Mouse (Mus musculus): ENCODE results near the gene Cdyl. TPM values are rescaled to one million over a fixed set of nuclear protein-coding genes. Genes with fewer than 3 reads are reported as not detected.

The Cdyl gene
- polyA plus RNA-seq, 1 experiment from 2014 or later = 8.2 TPM

GRCm38 (mm10) chr13:35771968-35772382 lies 112.3 kb downstream of the Cdyl start:
- 70% methylated on average over 9 of the region's 9 CpGs for WGBS
- 0 out of 2 replicates have a peak, but pooled peaks have one; percentile 15 for ATAC-seq (ENCODE audit: low FRiP score, low TSS enrichment)

GRCm38 (mm10) chr13:35773763-35774162 lies 114.1 kb downstream of the Cdyl start:
- no peak overlapping the region for H3K4me2 ChIP-seq (replicated peaks; ENCODE audit: low read depth, low read length)
- no peaks in the 10 kb centered on the region for H3K9me3 ChIP-seq (ENCODE audit: low read length)
- peaks cover 9% of the 10 kb centered on the region; the same call in 1 of the 2 replicates for H3K4me1 ChIP-seq (ENCODE audit: insufficient read depth, low read length)
- no peak overlapping the region for H3K27ac ChIP-seq (ENCODE audit: low read length)
- H3K27me3 ChIP-seq (ENCODE audit: insufficient read depth, low read length) = no peaks in the 10 kb centered on the region
- WGBS = 54% methylated on average over 7 of the region's 7 CpGs
- no peaks in the 10 kb centered on the region for H3K36me3 ChIP-seq (ENCODE audit: insufficient read depth, low read length)
- H3K4me3 ChIP-seq (ENCODE audit: low read length) = no peak overlapping the region
- ATAC-seq (ENCODE audit: low FRiP score, low TSS enrichment) = peak; percentile 52; the same call in 1 of the 2 replicates
- no peak overlapping the region for H3K9ac ChIP-seq (replicated peaks; ENCODE audit: low read length)

More at GRCm38 (mm10) chr13:35771968-35772382, 112.3 kb downstream of the Cdyl start:
- Histone ChIP-seq H3K36me3 (ENCODE audit: insufficient read depth, low read length) (no peaks in the 10 kb centered on the region; the same call in 1 of the 2 replicates), H3K4me2 (replicated peaks; ENCODE audit: low read depth, low read length) (no peak overlapping the region), H3K9me3 (ENCODE audit: low read length) (no peaks in the 10 kb centered on the region), H3K27me3 (ENCODE audit: insufficient read depth, low read length) (no peaks in the 10 kb centered on the region), H3K9ac (replicated peaks; ENCODE audit: low read length) (no peak overlapping the region), H3K27ac (ENCODE audit: low read length) (no peak overlapping the region), H3K4me1 (ENCODE audit: insufficient read depth, low read length) (0 out of 2 replicates have a peak, but pooled peaks cover 4% of the 10 kb centered on the region), H3K4me3 (ENCODE audit: low read length) (no peak overlapping the region)

DNA sequence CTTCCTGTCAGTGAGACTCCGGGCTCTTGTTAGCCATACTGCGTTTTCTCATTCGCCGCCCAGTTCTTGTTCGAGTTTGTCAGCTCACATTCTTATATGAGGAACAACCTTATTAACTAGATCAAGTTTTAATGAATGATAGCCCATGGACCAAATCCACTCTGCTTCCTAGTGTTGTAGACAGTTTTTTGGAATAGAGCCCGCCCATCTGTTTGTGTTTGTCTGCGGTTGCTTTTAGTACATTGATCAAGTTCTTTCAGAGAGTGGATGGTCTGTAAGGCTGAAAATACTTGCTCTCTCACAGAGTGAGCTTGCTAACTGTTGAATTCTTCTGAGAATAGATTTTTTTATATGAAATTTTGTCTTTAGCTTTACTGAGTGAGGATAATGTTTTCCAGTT lies 116.5 kb downstream of the Cdyl start:
- H3K9ac ChIP-seq (replicated peaks; ENCODE audit: low read length) = no peak overlapping the region
- 78% methylated on average over 7 of the region's 7 CpGs for WGBS

GRCm38 (mm10) chr13:35780714-35781113 lies 121.1 kb downstream of the Cdyl start:
- Histone ChIP-seq H3K4me2 (replicated peaks; ENCODE audit: low read depth, low read length) (no peak overlapping the region), H3K4me3 (ENCODE audit: low read length) (no peak overlapping the region), H3K9me3 (ENCODE audit: low read length) (no peaks in the 10 kb centered on the region), H3K27me3 (ENCODE audit: insufficient read depth, low read length) (no peaks in the 10 kb centered on the region), H3K4me1 (ENCODE audit: insufficient read depth, low read length) (peaks cover 26% of the 10 kb centered on the region), H3K9ac (replicated peaks; ENCODE audit: low read length) (no peak overlapping the region), H3K36me3 (ENCODE audit: insufficient read depth, low read length) (no peaks in the 10 kb centered on the region), H3K27ac (ENCODE audit: low read length) (no peak overlapping the region)
- 61% methylated on average over 3 of the region's 3 CpGs for WGBS
- ATAC-seq (ENCODE audit: low FRiP score, low TSS enrichment) = no peak

More for the DNA sequence above, 116.5 kb downstream of the Cdyl start:
- no peak overlapping the region for H3K4me2 ChIP-seq (replicated peaks; ENCODE audit: low read depth, low read length)
- no peaks in the 10 kb centered on the region for H3K9me3 ChIP-seq (ENCODE audit: low read length)
- no peak for ATAC-seq (ENCODE audit: low FRiP score, low TSS enrichment)
- H3K36me3 ChIP-seq (ENCODE audit: insufficient read depth, low read length) = no peaks in the 10 kb centered on the region
- no peak overlapping the region for H3K27ac ChIP-seq (ENCODE audit: low read length)
- peaks cover 7% of the 10 kb centered on the region; the same call in 1 of the 2 replicates for H3K4me1 ChIP-seq (ENCODE audit: insufficient read depth, low read length)
- H3K27me3 ChIP-seq (ENCODE audit: insufficient read depth, low read length) = no peaks in the 10 kb centered on the region
- no peak overlapping the region for H3K4me3 ChIP-seq (ENCODE audit: low read length)

DNA sequence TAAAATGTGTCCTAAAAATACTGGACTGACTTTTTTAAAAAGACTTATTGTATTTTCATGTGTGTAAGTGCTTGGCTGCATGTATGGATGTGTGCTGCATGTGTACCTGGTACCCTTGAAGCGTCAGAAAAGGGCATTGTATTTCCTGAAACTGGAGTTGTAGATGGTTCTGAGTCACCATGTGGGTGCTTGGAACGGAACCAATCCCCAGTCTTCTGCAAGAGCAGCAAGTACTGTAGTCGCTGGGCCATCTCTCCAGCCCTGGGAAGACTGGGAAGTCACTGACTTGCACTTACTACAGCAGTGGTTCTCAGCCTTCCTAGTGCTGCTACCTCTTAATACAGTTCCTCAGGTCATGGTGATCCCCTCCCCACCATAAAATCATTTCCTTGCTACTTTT lies 122.1 kb downstream of the Cdyl start:
- no peak overlapping the region for H3K27ac ChIP-seq (ENCODE audit: low read length)

DNA sequence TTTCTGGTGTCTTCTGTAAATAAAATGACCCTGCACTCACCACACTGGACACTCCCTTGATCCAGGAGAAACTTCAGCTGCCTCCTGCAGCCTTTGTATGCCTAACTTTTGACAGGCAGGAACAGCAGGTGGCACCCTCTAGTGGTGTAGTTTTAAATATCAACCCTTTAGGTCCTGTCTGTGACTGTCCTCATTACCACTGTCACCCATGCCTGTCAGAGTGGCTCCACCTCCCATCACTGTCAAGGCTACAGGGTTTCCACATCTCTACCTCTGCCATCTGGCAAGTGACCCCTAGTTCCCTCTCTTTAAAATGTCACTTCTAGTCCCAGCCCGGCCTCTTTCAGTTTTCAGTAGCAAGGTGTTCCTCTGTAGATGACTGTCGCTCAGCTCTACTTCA lies 123.3 kb downstream of the Cdyl start:
- H3K4me1 ChIP-seq (ENCODE audit: insufficient read depth, low read length) = peaks cover 24% of the 10 kb centered on the region
- ATAC-seq (ENCODE audit: low FRiP score, low TSS enrichment) = peak; percentile 75
- 0 out of 2 replicates have a peak overlapping the region, but pooled peaks have one; percentile 17 for H3K27ac ChIP-seq (ENCODE audit: low read length)
- H3K27me3 ChIP-seq (ENCODE audit: insufficient read depth, low read length) = no peaks in the 10 kb centered on the region
- 44% methylated on average over 2 of the region's 2 CpGs for WGBS
- H3K9ac ChIP-seq (replicated peaks; ENCODE audit: low read length) = no peak overlapping the region
- H3K36me3 ChIP-seq (ENCODE audit: insufficient read depth, low read length) = no peaks in the 10 kb centered on the region
- H3K9me3 ChIP-seq (ENCODE audit: low read length) = no peaks in the 10 kb centered on the region
- no peak overlapping the region for H3K4me3 ChIP-seq (ENCODE audit: low read length)
- no peak overlapping the region for H3K4me2 ChIP-seq (replicated peaks; ENCODE audit: low read depth, low read length)

More for the DNA sequence above, 122.1 kb downstream of the Cdyl start:
- H3K36me3 ChIP-seq (ENCODE audit: insufficient read depth, low read length) = no peaks in the 10 kb centered on the region
- no peak overlapping the region for H3K4me2 ChIP-seq (replicated peaks; ENCODE audit: low read depth, low read length)
- H3K4me3 ChIP-seq (ENCODE audit: low read length) = no peak overlapping the region
- WGBS = 72% methylated on average over 3 of the region's 3 CpGs
- no peaks in the 10 kb centered on the region for H3K9me3 ChIP-seq (ENCODE audit: low read length)
- no peaks in the 10 kb centered on the region for H3K27me3 ChIP-seq (ENCODE audit: insufficient read depth, low read length)
- H3K9ac ChIP-seq (replicated peaks; ENCODE audit: low read length) = no peak overlapping the region
- peaks cover 29% of the 10 kb centered on the region for H3K4me1 ChIP-seq (ENCODE audit: insufficient read depth, low read length)
- no peak for ATAC-seq (ENCODE audit: low FRiP score, low TSS enrichment)

- WGBS = 73% methylated on average over 6 of the region's 6 CpGs
- no peaks in the 10 kb centered on the region for H3K36me3 ChIP-seq (ENCODE audit: insufficient read depth, low read length)
Observed at GRCm38 (mm10) chr13:35783576-35783975, 123.9 kb downstream of the Cdyl start.

GRCm38 (mm10) chr13:35784281-35784680 lies 124.6 kb downstream of the Cdyl start:
- Histone ChIP-seq H3K9me3 (ENCODE audit: low read length) (no peaks in the 10 kb centered on the region), H3K27ac (ENCODE audit: low read length) (no peak overlapping the region), H3K36me3 (ENCODE audit: insufficient read depth, low read length) (no peaks in the 10 kb centered on the region), H3K4me1 (ENCODE audit: insufficient read depth, low read length) (peaks cover 24% of the 10 kb centered on the region), H3K27me3 (ENCODE audit: insufficient read depth, low read length) (no peaks in the 10 kb centered on the region), H3K9ac (replicated peaks; ENCODE audit: low read length) (no peak overlapping the region), H3K4me2 (replicated peaks; ENCODE audit: low read depth, low read length) (no peak overlapping the region), H3K4me3 (ENCODE audit: low read length) (no peak overlapping the region)
- WGBS = 81% methylated on average over 4 of the region's 4 CpGs
- no peak for ATAC-seq (ENCODE audit: low FRiP score, low TSS enrichment)

More at GRCm38 (mm10) chr13:35783576-35783975, 123.9 kb downstream of the Cdyl start:
- Histone ChIP-seq H3K4me2 (replicated peaks; ENCODE audit: low read depth, low read length) (no peak overlapping the region), H3K9ac (replicated peaks; ENCODE audit: low read length) (no peak overlapping the region), H3K4me1 (ENCODE audit: insufficient read depth, low read length) (peaks cover 24% of the 10 kb centered on the region), H3K4me3 (ENCODE audit: low read length) (no peak overlapping the region), H3K9me3 (ENCODE audit: low read length) (no peaks in the 10 kb centered on the region), H3K27me3 (ENCODE audit: insufficient read depth, low read length) (no peaks in the 10 kb centered on the region), H3K27ac (ENCODE audit: low read length) (no peak overlapping the region)
- no peak for ATAC-seq (ENCODE audit: low FRiP score, low TSS enrichment)

DNA sequence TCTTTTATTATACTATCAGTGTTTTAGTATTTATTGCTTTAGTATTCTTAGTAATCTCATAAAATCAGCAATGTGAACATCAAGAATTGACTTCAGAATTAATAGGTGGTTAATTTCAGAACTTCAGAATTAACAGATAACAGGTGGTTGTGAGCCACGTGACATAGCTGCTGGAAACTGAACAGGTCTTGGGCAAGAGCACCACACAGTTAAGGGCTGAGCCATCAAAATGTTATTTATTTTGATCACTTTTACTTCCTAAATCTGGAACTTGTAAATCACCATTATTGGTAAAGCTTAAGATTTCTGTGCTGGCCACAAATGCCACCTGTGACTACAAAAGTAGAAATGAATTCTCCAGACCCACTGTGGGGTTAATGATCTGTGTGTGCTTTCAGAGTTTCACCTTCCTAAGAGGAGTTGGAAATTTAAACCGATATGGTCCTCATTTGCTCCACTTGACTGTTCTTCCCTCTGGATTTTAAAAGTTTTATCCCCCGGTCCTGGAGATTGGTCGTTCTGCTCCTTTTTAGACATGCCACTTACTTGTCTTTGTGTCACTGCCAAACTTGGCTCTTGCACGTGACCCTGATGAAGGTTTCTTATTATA lies 125.8 kb downstream of the Cdyl start:
- H3K27ac ChIP-seq (ENCODE audit: low read length) = no peak overlapping the region
- H3K36me3 ChIP-seq (ENCODE audit: insufficient read depth, low read length) = no peaks in the 10 kb centered on the region
- H3K9ac ChIP-seq (replicated peaks; ENCODE audit: low read length) = no peak overlapping the region
- no peaks in the 10 kb centered on the region for H3K9me3 ChIP-seq (ENCODE audit: low read length)
- no peak overlapping the region for H3K4me2 ChIP-seq (replicated peaks; ENCODE audit: low read depth, low read length)
- peaks cover 24% of the 10 kb centered on the region for H3K4me1 ChIP-seq (ENCODE audit: insufficient read depth, low read length)
- peak; percentile 64; the same call in 1 of the 2 replicates for ATAC-seq (ENCODE audit: low FRiP score, low TSS enrichment)
- no peak overlapping the region for H3K4me3 ChIP-seq (ENCODE audit: low read length)
- H3K27me3 ChIP-seq (ENCODE audit: insufficient read depth, low read length) = no peaks in the 10 kb centered on the region
- WGBS = 36% methylated on average over 5 of the region's 5 CpGs

- no peaks in the 10 kb centered on the region for H3K36me3 ChIP-seq (ENCODE audit: insufficient read depth, low read length)
- H3K27me3 ChIP-seq (ENCODE audit: insufficient read depth, low read length) = no peaks in the 10 kb centered on the region
- no peak overlapping the region for H3K4me3 ChIP-seq (ENCODE audit: low read length)
- no peak overlapping the region for H3K4me2 ChIP-seq (replicated peaks; ENCODE audit: low read depth, low read length)
- peaks cover 20% of the 10 kb centered on the region for H3K4me1 ChIP-seq (ENCODE audit: insufficient read depth, low read length)
- no peaks in the 10 kb centered on the region for H3K9me3 ChIP-seq (ENCODE audit: low read length)
- no peak overlapping the region for H3K9ac ChIP-seq (replicated peaks; ENCODE audit: low read length)
- H3K27ac ChIP-seq (ENCODE audit: low read length) = peak overlapping the region; percentile 49; the same call in 1 of the 2 replicates
- 80% methylated on average over 6 of the region's 6 CpGs for WGBS
- ATAC-seq (ENCODE audit: low FRiP score, low TSS enrichment) = no peak
Observed at GRCm38 (mm10) chr13:35786726-35787399, 127.2 kb downstream of the Cdyl start.
